15 mouse cellular contexts compared by ENCODE assay signal in genomic region chr13:32680121-32680551, GRCm38 (mm10).
DNase-seq lines count a peak whose midpoint lies in the region; ATAC-seq lines count a peak whose summit lies in the region.
"Had no signal": no experiment of that assay in that cellular context is flagged by ENCODE, and none has a peak within 500 bp of the region (broad histone marks: within the 10 kb centered on the region; RNA-seq: fewer than 3 reads in every experiment).

No protein-coding gene starts in this region.

- H3K9ac ChIP-seq in heart, embryonic 12.5 days = no peak overlapping the region
- H3K9ac ChIP-seq in heart, embryonic 13.5 days = no peak overlapping the region
- H3K9ac ChIP-seq: forebrain, embryonic 12.5 days; lung, embryonic 15.5 days; neural tube, embryonic 13.5 days; stomach, embryonic 15.5 days had no signal

- DNase-seq in heart, adult 18-20 months = peak; percentile 74 to 78
- peak; percentile 7 for DNase-seq in R1 (ENCODE audit: low read depth, low spot score)
- DNase-seq in lung, postnatal 10 days = no peak
- no peak for DNase-seq in embryo, embryonic 11 days
- DNase-seq in T-cell, adult 2 months (ENCODE audit: low spot score) = no peak
- DNase-seq: cerebellum, adult 8-10 months; kidney, adult 18-20 months; thymus, postnatal 14 days had no signal

- H3K9me3 ChIP-seq in heart, embryonic 12.5 days (replicated peaks) = no peaks in the 10 kb centered on the region
- no peaks in the 10 kb centered on the region for H3K9me3 ChIP-seq in heart, embryonic 13.5 days
- H3K9me3 ChIP-seq: forebrain, embryonic 12.5 days; lung, embryonic 15.5 days; neural tube, embryonic 13.5 days; stomach, embryonic 15.5 days had no signal

- H3K27ac ChIP-seq in heart, embryonic 12.5 days (ENCODE audit: poor library complexity, severe bottlenecking) = no peak overlapping the region
- no peak overlapping the region for H3K27ac ChIP-seq in heart, embryonic 13.5 days (replicated peaks)
- H3K27ac ChIP-seq: forebrain, embryonic 12.5 days; lung, embryonic 15.5 days; neural tube, embryonic 13.5 days; stomach, embryonic 15.5 days had no signal

- H3K4me2 ChIP-seq in heart, embryonic 12.5 days = no peak overlapping the region
- H3K4me2 ChIP-seq in heart, embryonic 13.5 days = 0 out of 2 replicates have a peak overlapping the region, but pooled peaks have one; percentile 58
- H3K4me2 ChIP-seq: forebrain, embryonic 12.5 days had no signal

- peaks cover 8% of the 10 kb centered on the region for H3K27me3 ChIP-seq in heart, embryonic 12.5 days (replicated peaks)
- H3K27me3 ChIP-seq in heart, embryonic 13.5 days (replicated peaks) = peaks cover 15% of the 10 kb centered on the region
- H3K27me3 ChIP-seq: forebrain, embryonic 12.5 days; neural tube, embryonic 13.5 days; stomach, embryonic 15.5 days had no signal

- H3K36me3 ChIP-seq in heart, embryonic 12.5 days = no peaks in the 10 kb centered on the region
- no peaks in the 10 kb centered on the region for H3K36me3 ChIP-seq in heart, embryonic 13.5 days
- H3K36me3 ChIP-seq: forebrain, embryonic 12.5 days; lung, embryonic 15.5 days; neural tube, embryonic 13.5 days; stomach, embryonic 15.5 days had no signal

- H3K4me1 ChIP-seq in heart, embryonic 12.5 days (replicated peaks) = 0 out of 2 replicates have a peak, but pooled peaks cover 6% of the 10 kb centered on the region
- peaks cover 9% of the 10 kb centered on the region; the same call in 1 of the 2 replicates for H3K4me1 ChIP-seq in heart, embryonic 13.5 days
- H3K4me1 ChIP-seq: forebrain, embryonic 12.5 days; stomach, embryonic 15.5 days had no signal

- no peak; the same call in 1 of the 2 replicates for ATAC-seq in heart, embryonic 12.5 days (ENCODE audit: insufficient number of reproducible peaks, low FRiP score)
- ATAC-seq in heart, embryonic 13.5 days (ENCODE audit: extremely low read depth, insufficient number of reproducible peaks, low FRiP score, low TSS enrichment) = no peak; the same call in 1 of the 2 replicates
- peak; percentile 58 for ATAC-seq in megakaryocyte progenitor cell, adult 5-6 weeks (replicated peaks; ENCODE audit: poor library complexity)

- WGBS in heart, embryonic 12.5 days = 51% methylated on average over 12 of the region's 12 CpGs
- 46% methylated on average over 12 of the region's 12 CpGs for WGBS in heart, embryonic 13.5 days

- H3K4me3 ChIP-seq in heart, embryonic 12.5 days = no peak overlapping the region
- H3K4me3 ChIP-seq in heart, embryonic 13.5 days = no peak overlapping the region
- H3K4me3 ChIP-seq: forebrain, embryonic 12.5 days; lung, embryonic 15.5 days; neural tube, embryonic 13.5 days; stomach, embryonic 15.5 days had no signal

Comparison
In these comparisons a context has a peak if more than half of its experiments do, and no peak if none do; other contexts are left out.
1. DNase-seq: peak in heart, adult 18-20 months (2 of 2) and R1 (single experiment); none in lung, postnatal 10 days (single experiment), embryo, embryonic 11 days (single experiment) and T-cell, adult 2 months (single experiment).